Mouse (Mus musculus): ENCODE measurements at regions not wholly inside any gene's neighbourhood (a gene's known extent, or its start where the extent isn't known, plus 50 kb on each side); places are given as distances from the start of the nearest gene placed in this dataset.

GRCm38 (mm10) chr10:119016104-119016503 lies 146.1 kb upstream of the Dyrk2 start:
- Histone ChIP-seq H3K9ac (ENCODE audit: control insufficient read depth, low read depth, low read length, poor library complexity, severe bottlenecking) (no peak overlapping the region), H3K4me1 (ENCODE audit: control insufficient read depth in 1 of 2, insufficient read depth in 2 of 2, low read length in 2 of 2) (no peaks in the 10 kb centered on the region), H3K9me3 (replicated peaks; ENCODE audit: insufficient read depth, low read length) (no peaks in the 10 kb centered on the region), H3K27me3 (ENCODE audit: control insufficient read depth in 1 of 2, insufficient read depth in 2 of 2, low read length in 2 of 2) (no peaks in the 10 kb centered on the region), H3K27ac (ENCODE audit: control insufficient read depth, low read depth, low read length) (no peak overlapping the region), H3K36me3 (ENCODE audit: control insufficient read depth in 1 of 2, insufficient read depth in 2 of 2, low read length in 2 of 2) (no peaks in the 10 kb centered on the region), H3K79me2 (ENCODE audit: control insufficient read depth, insufficient read depth, low read length, poor library complexity) (no peaks in the 10 kb centered on the region), H3K4me3 (ENCODE audit: control insufficient read depth in 1 of 2, insufficient read depth in 1 of 2, low read depth in 2 of 2, low read length in 2 of 2) (no peak overlapping the region)
- no peak for DNase-seq (ENCODE audit: low read depth, low spot score)
- TF ChIP-seq POLR2A (IDR thresholded peaks at IDR 0.05; ENCODE audit: control insufficient read depth in 1 of 2, insufficient read depth in 1 of 2, low read depth in 1 of 2, low read length in 2 of 2, poor library complexity in 1 of 2), result no peak
- TF ChIP-seq USF1 (IDR thresholded peaks at IDR 0.05; ENCODE audit: low read depth, low read length), result no peak
- no peak for TF ChIP-seq GATA1 (IDR thresholded peaks at IDR 0.05; ENCODE audit: low read depth, low read length)
- TF ChIP-seq ZNF384 (IDR thresholded peaks at IDR 0.05; ENCODE audit: low read depth, low read length), result no peak
- no peak for TF ChIP-seq HCFC1 (IDR thresholded peaks at IDR 0.05; ENCODE audit: low read depth, low read length)
- no peak for TF ChIP-seq RAD21 (IDR thresholded peaks at IDR 0.05; ENCODE audit: low read depth, low read length)
- no peak for TF ChIP-seq SIN3A (IDR thresholded peaks at IDR 0.05; ENCODE audit: low read length)
- TF ChIP-seq NELFE (IDR thresholded peaks at IDR 0.05; ENCODE audit: low read depth, low read length), result no peak
- no peak for TF ChIP-seq USF2 (IDR thresholded peaks at IDR 0.05; ENCODE audit: borderline replicate concordance in 1 of 2, insufficient read depth in 1 of 2, low read depth in 1 of 2, low read length in 2 of 2)
- no peak for TF ChIP-seq ELF1 (IDR thresholded peaks at IDR 0.05; ENCODE audit: low read depth, low read length)
- no peak for TF ChIP-seq EP300 (IDR thresholded peaks at IDR 0.05; ENCODE audit: low read depth in 1 of 2, low read length in 2 of 2)
- no peak for TF ChIP-seq KAT2A (conservative IDR thresholded peaks at IDR 0.05; ENCODE audit: low read depth, low read length)
- TF ChIP-seq ETS1 (IDR thresholded peaks at IDR 0.05; ENCODE audit: low read depth, low read length), result no peak
- TF ChIP-seq POLR2AphosphoS2 (IDR thresholded peaks at IDR 0.05; ENCODE audit: low read length), result no peak
- no peak for TF ChIP-seq MAZ (IDR thresholded peaks at IDR 0.05; ENCODE audit: low read depth, low read length)
- TF ChIP-seq ZKSCAN1 (IDR thresholded peaks at IDR 0.05; ENCODE audit: low read depth, low read length), result no peak

GRCm38 (mm10) chr10:119015311-119016055 lies 145.5 kb upstream of the Dyrk2 start:
- TF ChIP-seq RAD21 (IDR thresholded peaks at IDR 0.05; ENCODE audit: low read depth, low read length) (no peak), EP300 (IDR thresholded peaks at IDR 0.05; ENCODE audit: low read depth in 1 of 2, low read length in 2 of 2) (no peak), POLR2AphosphoS5 (IDR thresholded peaks at IDR 0.05; ENCODE audit: borderline replicate concordance, low read depth, low read length) (no peak), TCF12 (IDR thresholded peaks at IDR 0.05; ENCODE audit: low read depth, low read length) (no peak), GATA1 (IDR thresholded peaks at IDR 0.05; ENCODE audit: low read depth, low read length) (no peak), ZMIZ1 (IDR thresholded peaks at IDR 0.05; ENCODE audit: low read depth, low read length) (no peak), MYC (IDR thresholded peaks at IDR 0.05; ENCODE audit: low read depth, low read length) (no peak), UBTF (IDR thresholded peaks at IDR 0.05; ENCODE audit: borderline replicate concordance, insufficient read depth, low read depth, low read length) (no peak), HCFC1 (IDR thresholded peaks at IDR 0.05; ENCODE audit: low read depth, low read length) (no peak), BHLHE40 (IDR thresholded peaks at IDR 0.05; ENCODE audit: borderline replicate concordance, low read depth, low read length) (no peak), ZKSCAN1 (IDR thresholded peaks at IDR 0.05; ENCODE audit: low read depth, low read length) (no peak), CHD2 (IDR thresholded peaks at IDR 0.05; ENCODE audit: low read length) (no peak), NELFE (IDR thresholded peaks at IDR 0.05; ENCODE audit: low read depth, low read length) (no peak), JUND (IDR thresholded peaks at IDR 0.05; ENCODE audit: low read depth, low read length) (no peak), MEF2A (IDR thresholded peaks at IDR 0.05; ENCODE audit: extremely low read depth, insufficient replicate concordance, low read depth, low read length, poor library complexity, severe bottlenecking) (no peak), TBP (IDR thresholded peaks at IDR 0.05; ENCODE audit: low read depth, low read length) (no peak), MAFK (IDR thresholded peaks at IDR 0.05; ENCODE audit: borderline replicate concordance, low read depth, low read length) (no peak), TAL1 (IDR thresholded peaks at IDR 0.05; ENCODE audit: low read length) (no peak), SIN3A (IDR thresholded peaks at IDR 0.05; ENCODE audit: low read length) (no peak), POLR2A (IDR thresholded peaks at IDR 0.05; ENCODE audit: control insufficient read depth in 1 of 2, insufficient read depth in 1 of 2, low read depth in 1 of 2, low read length in 2 of 2, poor library complexity in 1 of 2) (no peak)

More at GRCm38 (mm10) chr10:119015311-119016055, 145.5 kb upstream of the Dyrk2 start:
- Histone ChIP-seq H3K27me3 (ENCODE audit: control insufficient read depth in 1 of 2, insufficient read depth in 2 of 2, low read length in 2 of 2) (no peaks in the 10 kb centered on the region), H3K36me3 (ENCODE audit: control insufficient read depth in 1 of 2, insufficient read depth in 2 of 2, low read length in 2 of 2) (no peaks in the 10 kb centered on the region), H3K4me3 (ENCODE audit: control insufficient read depth in 1 of 2, insufficient read depth in 1 of 2, low read depth in 2 of 2, low read length in 2 of 2) (no peak overlapping the region), H3K9ac (ENCODE audit: control insufficient read depth, low read depth, low read length, poor library complexity, severe bottlenecking) (no peak overlapping the region), H3K4me1 (ENCODE audit: control insufficient read depth in 1 of 2, insufficient read depth in 2 of 2, low read length in 2 of 2) (no peaks in the 10 kb centered on the region), H3K9me3 (replicated peaks; ENCODE audit: insufficient read depth, low read length) (no peaks in the 10 kb centered on the region), H3K79me2 (ENCODE audit: control insufficient read depth, insufficient read depth, low read length, poor library complexity) (no peaks in the 10 kb centered on the region), H3K27ac (ENCODE audit: control insufficient read depth, low read depth, low read length) (no peak overlapping the region)
- no peak for DNase-seq (ENCODE audit: low read depth, low spot score)
